11 mouse cellular contexts compared by ENCODE assay signal in genomic region chr8:120528332-120528731, GRCm38 (mm10).
DNase-seq lines count a peak whose midpoint lies in the region; ATAC-seq and TF ChIP-seq lines count a peak whose summit lies in the region.
"Had no signal": no experiment of that assay in that cellular context is flagged by ENCODE, and none has a peak within 500 bp of the region (broad histone marks: within the 10 kb centered on the region; RNA-seq: fewer than 3 reads in every experiment).

No protein-coding gene starts in this region.

- no peaks in the 10 kb centered on the region for H3K27me3 ChIP-seq in hindbrain, embryonic 12.5 days
- no peaks in the 10 kb centered on the region for H3K27me3 ChIP-seq in hindbrain, embryonic 14.5 days (ENCODE audit: control insufficient read depth, insufficient read depth, low read length)
- no peaks in the 10 kb centered on the region for H3K27me3 ChIP-seq in ES-Bruce4 (ENCODE audit: control insufficient read depth, insufficient read depth, low read length, poor library complexity, severe bottlenecking)
- H3K27me3 ChIP-seq in myocyte (ENCODE audit: control insufficient read depth, insufficient read depth, insufficient read length) = no peaks in the 10 kb centered on the region
- H3K27me3 ChIP-seq in cerebellum, adult 2 months (ENCODE audit: control insufficient read depth, insufficient read depth, low read length) = no peaks in the 10 kb centered on the region

- peak; percentile 97 for TF ChIP-seq EP300 in ES-Bruce4 (IDR thresholded peaks at IDR 0.05; ENCODE audit: insufficient read depth, low read depth, low read length)

- H3K4me3 ChIP-seq in hindbrain, embryonic 12.5 days = no peak overlapping the region
- H3K4me3 ChIP-seq in hindbrain, embryonic 14.5 days (replicated peaks; ENCODE audit: low read length) = no peak overlapping the region
- H3K4me3 ChIP-seq in ES-Bruce4 (ENCODE audit: low read depth, low read length) (no peak overlapping the region), myocyte (no peak overlapping the region)
- H3K4me3 ChIP-seq in bone marrow macrophage, adult 2 months (ENCODE audit: insufficient read depth, low read length) = no peak overlapping the region
- no peak overlapping the region for H3K4me3 ChIP-seq in cerebellum, adult 2 months (replicated peaks; ENCODE audit: insufficient read depth, low read depth, low read length)
- H3K4me3 ChIP-seq: erythroblast, embryonic 14.5 days had no signal

- peaks cover 86% of the 10 kb centered on the region for H3K4me1 ChIP-seq in hindbrain, embryonic 12.5 days
- H3K4me1 ChIP-seq in hindbrain, embryonic 14.5 days (replicated peaks; ENCODE audit: control insufficient read depth, insufficient read depth, low read length) = peaks cover 72% of the 10 kb centered on the region
- H3K4me1 ChIP-seq in ES-Bruce4 (ENCODE audit: control insufficient read depth, insufficient read depth, low read length) = peaks cover 31% of the 10 kb centered on the region
- H3K4me1 ChIP-seq in bone marrow macrophage, adult 2 months (ENCODE audit: control insufficient read depth, insufficient read depth, low read length) = peaks cover 48% of the 10 kb centered on the region
- H3K4me1 ChIP-seq in cerebellum, adult 2 months (ENCODE audit: control insufficient read depth, insufficient read depth, low read length) = peaks cover 20% of the 10 kb centered on the region

- no peak for DNase-seq in hindbrain, embryonic 14.5 days (ENCODE audit: low spot score)
- no peak for DNase-seq in adrenal gland, postnatal 10 days
- no peak for DNase-seq in cerebellum, adult 2 months
- DNase-seq: cerebellum, postnatal 36 days; lung, postnatal 4 days; right cerebral cortex, postnatal 25 days had no signal

- 0 out of 2 replicates have a peak overlapping the region, but pooled peaks have one; percentile 7 for H3K27ac ChIP-seq in hindbrain, embryonic 12.5 days
- H3K27ac ChIP-seq in hindbrain, embryonic 14.5 days = no peak overlapping the region
- peak overlapping the region; percentile 21 for H3K27ac ChIP-seq in ES-Bruce4 (ENCODE audit: insufficient read depth, low read length)
- peak overlapping the region; percentile 62; the same call in 1 of the 2 replicates for H3K27ac ChIP-seq in bone marrow macrophage, adult 2 months (ENCODE audit: insufficient read depth, low read depth, low read length)
- no peak overlapping the region for H3K27ac ChIP-seq in cerebellum, adult 2 months (ENCODE audit: insufficient read depth, low read length)

- 22% methylated on average over 3 of the region's 3 CpGs for WGBS in hindbrain, embryonic 12.5 days
- WGBS in hindbrain, embryonic 14.5 days = 18% methylated on average over 3 of the region's 3 CpGs
- WGBS in cerebellum, adult 2 months = 52% methylated on average over 3 of the region's 3 CpGs

- no peaks in the 10 kb centered on the region for H3K9me3 ChIP-seq in hindbrain, embryonic 12.5 days (replicated peaks)
- no peaks in the 10 kb centered on the region for H3K9me3 ChIP-seq in hindbrain, embryonic 14.5 days (ENCODE audit: control insufficient read depth, low read length)
- no peaks in the 10 kb centered on the region for H3K9me3 ChIP-seq in ES-Bruce4 (replicated peaks; ENCODE audit: control insufficient read depth, insufficient read depth, low read length, poor library complexity, severe bottlenecking)

- H3K36me3 ChIP-seq in hindbrain, embryonic 12.5 days = no peaks in the 10 kb centered on the region
- no peaks in the 10 kb centered on the region for H3K36me3 ChIP-seq in hindbrain, embryonic 14.5 days (replicated peaks; ENCODE audit: control insufficient read depth, insufficient read depth)
- H3K36me3 ChIP-seq in ES-Bruce4 (ENCODE audit: control insufficient read depth, insufficient read depth, low read length, poor library complexity, severe bottlenecking) (no peaks in the 10 kb centered on the region), myocyte (ENCODE audit: control insufficient read depth, insufficient read depth) (no peaks in the 10 kb centered on the region)

- TF ChIP-seq CTCF in ES-Bruce4 (IDR thresholded peaks at IDR 0.05; ENCODE audit: low read depth, low read length) = no peak
- TF ChIP-seq CTCF in bone marrow macrophage, adult 2 months (IDR thresholded peaks at IDR 0.05; ENCODE audit: low read depth, low read length) = no peak
- no peak for TF ChIP-seq CTCF in cerebellum, adult 2 months (IDR thresholded peaks at IDR 0.05; ENCODE audit: borderline replicate concordance, insufficient read depth, low read depth, low read length)

- no peak overlapping the region for H3K4me2 ChIP-seq in hindbrain, embryonic 12.5 days (replicated peaks)
- no peak overlapping the region for H3K4me2 ChIP-seq in hindbrain, embryonic 14.5 days (replicated peaks)
- no peak overlapping the region for H3K4me2 ChIP-seq in myocyte (ENCODE audit: low read depth)

- H3K9ac ChIP-seq in hindbrain, embryonic 12.5 days = no peak overlapping the region
- H3K9ac ChIP-seq in hindbrain, embryonic 14.5 days = no peak overlapping the region
- 0 out of 2 replicates have a peak overlapping the region, but pooled peaks have one; percentile 1 for H3K9ac ChIP-seq in ES-Bruce4 (ENCODE audit: low read depth, poor library complexity, severe bottlenecking)

- ATAC-seq in hindbrain, embryonic 12.5 days (ENCODE audit: low FRiP score) = no peak
- ATAC-seq in hindbrain, embryonic 14.5 days (ENCODE audit: low FRiP score) = no peak

- no peak overlapping the region for H3ac ChIP-seq in myocyte (ENCODE audit: control insufficient read depth, insufficient read length)

- TF ChIP-seq POLR2A in ES-Bruce4 (IDR thresholded peaks at IDR 0.05; ENCODE audit: insufficient read depth, low read length) = no peak
- no peak for TF ChIP-seq POLR2A in bone marrow macrophage, adult 2 months (IDR thresholded peaks at IDR 0.05; ENCODE audit: borderline replicate concordance, low read depth, low read length)
- TF ChIP-seq POLR2A in myocyte (IDR thresholded peaks at IDR 0.05; ENCODE audit: insufficient read length, low read depth) = no peak
- no peak for TF ChIP-seq POLR2A in cerebellum, adult 2 months (IDR thresholded peaks at IDR 0.05; ENCODE audit: borderline replicate concordance, insufficient read depth, low read length)

- peaks cover 5% of the 10 kb centered on the region for H3K79me2 ChIP-seq in myocyte (ENCODE audit: control insufficient read depth, insufficient read depth)

TF ChIP-seq in myocyte, 11 proteins besides CTCF, POLR2A, EP300 and RAD21:
- TF ChIP-seq POLR2AphosphoS2 (IDR thresholded peaks at IDR 0.05; ENCODE audit: insufficient read length, low read depth) (no peak), TCF12 (IDR thresholded peaks at IDR 0.05; ENCODE audit: insufficient read depth, poor library complexity, severe bottlenecking) (peak; percentile 95), E2F4 (IDR thresholded peaks at IDR 0.05; ENCODE audit: insufficient read depth) (no peak), MAX (IDR thresholded peaks at IDR 0.05; ENCODE audit: low read depth) (no peak), CEBPB (IDR thresholded peaks at IDR 0.05; ENCODE audit: insufficient read depth, poor library complexity, severe bottlenecking) (no peak), TCF3 (IDR thresholded peaks at IDR 0.05; ENCODE audit: insufficient read length, low read depth) (peak; percentile 93), MYOG (IDR thresholded peaks at IDR 0.05; ENCODE audit: control insufficient read depth in 1 of 3, insufficient read depth in 1 of 3, insufficient read length in 2 of 3, low read depth in 2 of 3) (peak in 2 of 3 experiments; percentile 95), USF1 (IDR thresholded peaks at IDR 0.05; ENCODE audit: low read depth) (no peak), SRF (IDR thresholded peaks at IDR 0.05; ENCODE audit: control insufficient read depth, insufficient read length, low read depth) (no peak), REST (IDR thresholded peaks at IDR 0.05; ENCODE audit: insufficient read depth, insufficient read length) (no peak), MYOD1 (IDR thresholded peaks at IDR 0.05; ENCODE audit: control insufficient read depth in 1 of 3, insufficient read length in 2 of 3, low read depth in 2 of 3) (peak in 2 of 3 experiments; percentile 83 to 95)

Comparison
In these comparisons a context has a peak if more than half of its experiments do, and no peak if none do; other contexts are left out.
1. H3K27ac ChIP-seq: peak in hindbrain, embryonic 12.5 days (single experiment), ES-Bruce4 (single experiment) and bone marrow macrophage, adult 2 months (single experiment); none in hindbrain, embryonic 14.5 days (single experiment) and cerebellum, adult 2 months (single experiment).